Mouse (Mus musculus) midbrain, embryonic 15.5 days (tissue): ENCODE measurements at regions not wholly inside any gene's neighbourhood (a gene's known extent, or its start where the extent isn't known, plus 50 kb on each side); places are given as distances from the start of the nearest gene placed in this dataset.

ENCODE experiments used
- ATAC-seq: fragments of 200-750 bp; cut with Nextera tagmentation; replicated peaks from 2 replicates; pipeline ENCODE4 v1.8.0; 2017; ENCODE audit warnings: moderate TSS enrichment
- H3K27ac ChIP-seq: fragments of 300-500 bp; sonication (generic); 2 replicates; pipeline ENCODE4 v1.5.1; 2015; ENCODE audit warnings: mild to moderate bottlenecking, inconsistent platforms
- H3K27me3 ChIP-seq: fragments of 300-500 bp; sonication (generic); replicated peaks from 2 replicates; pipeline ENCODE4 v1.6.1; 2015; ENCODE audit warnings: inconsistent platforms
- H3K36me3 ChIP-seq: fragments of 300-500 bp; sonication (generic); replicated peaks from 2 replicates; pipeline ENCODE4 v1.6.1; 2015; ENCODE audit warnings: inconsistent platforms
- H3K4me1 ChIP-seq: fragments of 300-500 bp; sonication (generic); 2 replicates; pipeline ENCODE4 v1.6.1; 2015; ENCODE audit warnings: inconsistent platforms
- H3K4me2 ChIP-seq: fragments of 300-500 bp; sonication (generic); 2 replicates; pipeline ENCODE4 v1.6.1; 2015; ENCODE audit warnings: inconsistent platforms, mild to moderate bottlenecking, moderate library complexity
- H3K4me3 ChIP-seq: fragments of 300-500 bp; sonication (generic); 2 replicates; pipeline ENCODE4 v1.5.1; 2015; ENCODE audit warnings: mild to moderate bottlenecking, inconsistent platforms
- H3K9ac ChIP-seq: fragments of 300-500 bp; sonication (generic); 2 replicates; pipeline ENCODE4 v1.6.1; 2015; ENCODE audit warnings: mild to moderate bottlenecking, inconsistent platforms
- H3K9me3 ChIP-seq: fragments of 300-500 bp; sonication (generic); 2 replicates; pipeline ENCODE4 v1.6.1; 2016; ENCODE audit warnings: inconsistent platforms
- WGBS: fragments of 180-500 bp; shearing (Covaris S2); methylation state at CpG from one replicate; pipeline ENCODE4 v1.1.7; 2015; ENCODE audit warnings: mixed read lengths; 5-methylcytosine and 5-hydroxymethylcytosine counted together

DNA sequence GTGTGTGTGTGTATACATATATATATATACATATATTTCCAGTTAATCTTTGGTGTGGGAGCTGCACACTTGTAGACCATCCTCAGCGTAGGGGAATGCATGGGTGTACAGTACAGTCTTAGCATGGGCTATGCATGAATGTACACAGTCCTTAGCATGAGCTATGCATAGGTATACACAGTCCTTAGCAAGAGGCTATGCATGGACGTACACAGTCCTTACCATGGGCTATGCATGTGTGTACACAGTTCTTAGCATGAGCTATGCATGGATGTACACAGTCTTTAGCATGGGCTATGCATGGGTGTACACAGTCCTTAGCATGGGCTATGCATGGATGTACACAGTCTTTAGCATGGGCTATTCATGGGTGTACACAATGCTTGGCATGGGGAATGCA lies 70.5 kb downstream of the Rchy1 start:
- Histone ChIP-seq H3K4me3 (no peak overlapping the region), H3K36me3 (no peaks in the 10 kb centered on the region), H3K27ac (no peak overlapping the region), H3K4me2 (no peak overlapping the region), H3K9me3 (no peaks in the 10 kb centered on the region), H3K4me1 (no peaks in the 10 kb centered on the region), H3K9ac (no peak overlapping the region), H3K27me3 (no peaks in the 10 kb centered on the region)
- WGBS = 92% methylated on average over 2 of the region's 2 CpGs
- ATAC-seq = no peak

DNA sequence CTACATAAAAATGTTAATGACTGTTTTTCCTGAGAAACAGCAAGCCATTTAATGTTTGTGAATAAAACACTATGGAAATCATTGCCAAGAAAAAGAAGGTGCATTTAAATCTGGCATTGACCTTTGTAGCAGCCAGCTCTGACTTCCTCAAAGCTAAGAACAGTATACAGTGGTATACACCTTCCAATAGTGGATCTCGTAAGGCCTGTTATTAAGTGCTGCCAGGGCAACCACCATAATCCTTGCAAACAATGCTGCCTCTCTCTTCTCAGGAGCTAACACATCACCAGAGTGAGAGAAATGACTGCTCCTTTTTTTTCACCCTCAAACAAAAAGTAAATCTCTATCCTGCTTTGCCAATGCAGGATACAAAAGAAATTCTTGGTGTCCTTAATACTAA lies 81.1 kb downstream of the Rchy1 start:
- Histone ChIP-seq H3K27ac (no peak overlapping the region), H3K4me3 (no peak overlapping the region), H3K4me1 (no peaks in the 10 kb centered on the region), H3K9me3 (no peaks in the 10 kb centered on the region), H3K9ac (no peak overlapping the region), H3K4me2 (no peak overlapping the region), H3K36me3 (no peaks in the 10 kb centered on the region), H3K27me3 (no peaks in the 10 kb centered on the region)
- no peak for ATAC-seq
- WGBS = 50% methylated on average over 1 of the region's 1 CpGs

DNA sequence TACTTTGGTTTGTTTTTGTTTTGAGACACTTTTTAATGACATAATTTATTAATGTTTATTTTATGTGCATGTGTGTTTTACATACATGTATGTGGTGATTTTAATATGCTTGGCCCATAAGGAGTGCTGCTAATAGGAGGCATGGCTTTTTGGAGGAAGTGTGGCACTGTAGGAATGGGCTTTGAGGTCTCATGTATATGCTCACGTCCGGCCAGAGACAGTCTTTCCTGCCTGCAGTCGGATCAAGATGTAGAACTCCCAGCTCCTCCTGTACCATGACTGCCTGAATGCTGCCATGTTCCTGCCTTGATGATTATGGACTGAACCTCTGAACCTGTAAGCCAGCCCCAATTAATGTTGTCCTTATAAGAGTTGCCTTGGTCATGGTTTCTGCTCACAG lies 82.6 kb downstream of the Rchy1 start:
- 96% methylated on average over 3 of the region's 3 CpGs for WGBS
- ATAC-seq = no peak
- H3K36me3 ChIP-seq = no peaks in the 10 kb centered on the region
- no peak overlapping the region for H3K27ac ChIP-seq
- H3K9ac ChIP-seq = no peak overlapping the region
- H3K27me3 ChIP-seq = no peaks in the 10 kb centered on the region
- H3K4me2 ChIP-seq = no peak overlapping the region
- H3K4me1 ChIP-seq = no peaks in the 10 kb centered on the region
- no peak overlapping the region for H3K4me3 ChIP-seq
- H3K9me3 ChIP-seq = no peaks in the 10 kb centered on the region

DNA sequence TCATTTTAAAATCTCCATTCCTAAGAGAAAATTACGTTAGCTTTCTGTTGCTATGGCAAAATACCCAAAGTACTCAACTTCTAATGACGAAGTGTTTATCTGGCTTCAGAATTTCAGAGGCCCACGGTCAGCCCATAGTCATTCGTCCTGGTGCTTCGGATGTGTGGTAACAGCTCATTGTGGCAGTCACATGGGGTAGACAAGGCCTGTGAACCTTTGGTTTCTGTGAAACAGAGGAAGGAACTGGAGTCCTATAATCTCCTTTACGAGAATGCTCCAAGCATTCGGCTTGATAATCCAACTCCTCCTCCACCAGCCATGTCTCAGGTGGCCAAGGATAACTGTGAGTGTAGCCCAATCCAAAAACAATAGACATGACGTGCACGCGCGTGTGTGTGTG lies 84.2 kb downstream of the Rchy1 start:
- H3K4me1 ChIP-seq = no peaks in the 10 kb centered on the region
- no peaks in the 10 kb centered on the region for H3K27me3 ChIP-seq
- H3K36me3 ChIP-seq = no peaks in the 10 kb centered on the region
- H3K4me3 ChIP-seq = no peak overlapping the region
- 86% methylated on average over 11 of the region's 11 CpGs for WGBS
- ATAC-seq = no peak
- H3K4me2 ChIP-seq = no peak overlapping the region
- no peak overlapping the region for H3K27ac ChIP-seq
- no peaks in the 10 kb centered on the region for H3K9me3 ChIP-seq
- H3K9ac ChIP-seq = no peak overlapping the region

DNA sequence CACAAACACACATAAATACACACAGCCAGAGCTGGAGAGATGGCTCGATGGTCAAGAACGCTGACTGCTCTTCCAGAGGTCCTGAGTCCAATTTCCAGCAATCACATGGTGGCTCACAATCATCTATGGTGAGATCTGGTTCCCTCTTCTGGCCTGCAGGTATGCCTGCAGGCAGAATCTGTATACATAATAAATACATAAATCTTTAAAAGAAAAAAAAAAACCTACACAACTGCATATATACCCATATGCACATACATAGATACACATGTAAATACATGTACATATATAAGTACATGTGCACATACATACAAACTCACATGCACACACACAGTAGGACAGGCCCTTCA lies 86.2 kb downstream of the Rchy1 start:
- 83% methylated on average over 2 of the region's 2 CpGs for WGBS
- no peak overlapping the region for H3K4me3 ChIP-seq
- no peak for ATAC-seq
- no peaks in the 10 kb centered on the region for H3K27me3 ChIP-seq
- H3K9me3 ChIP-seq = no peaks in the 10 kb centered on the region
- no peak overlapping the region for H3K4me2 ChIP-seq
- H3K4me1 ChIP-seq = no peaks in the 10 kb centered on the region
- no peak overlapping the region for H3K27ac ChIP-seq
- H3K9ac ChIP-seq = no peak overlapping the region
- no peaks in the 10 kb centered on the region for H3K36me3 ChIP-seq

DNA sequence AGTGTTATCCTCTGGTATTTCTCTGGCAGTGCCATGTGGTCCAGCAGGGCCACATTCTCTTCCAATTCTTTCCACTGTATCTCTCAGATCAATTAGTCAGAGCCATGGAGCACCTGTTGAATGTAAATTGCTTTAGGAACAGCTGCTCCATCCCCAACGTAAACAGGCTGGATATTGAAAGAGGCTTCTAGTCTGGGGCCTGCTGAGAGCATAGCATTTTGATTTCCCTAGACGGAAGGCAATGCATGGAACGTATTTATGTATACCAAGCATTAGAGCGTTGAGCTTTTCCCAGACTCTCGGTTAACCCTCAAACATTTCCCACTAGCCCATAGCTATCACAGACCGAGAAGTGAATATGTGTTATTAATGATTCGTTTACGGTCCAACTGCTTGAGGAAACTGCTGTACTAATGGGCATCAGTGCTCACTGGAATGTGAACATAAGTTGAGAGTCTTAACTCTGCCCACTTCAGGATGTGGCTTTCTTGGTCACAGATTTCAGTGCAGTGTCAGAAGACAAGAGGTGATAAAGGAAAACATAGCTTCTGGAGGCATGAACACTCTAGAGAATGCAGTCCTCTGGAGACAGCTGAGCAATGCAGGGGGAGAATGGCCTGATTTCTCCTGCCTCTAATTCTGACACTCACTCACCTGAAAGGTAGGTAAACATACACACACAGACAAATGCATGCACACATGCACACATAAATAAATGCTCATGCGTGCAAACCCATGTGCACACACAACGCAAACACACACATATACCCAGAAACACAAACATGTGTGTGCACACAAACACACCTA lies 86.8 kb downstream of the Rchy1 start:
- Histone ChIP-seq H3K36me3 (no peaks in the 10 kb centered on the region), H3K9ac (no peak overlapping the region), H3K9me3 (no peaks in the 10 kb centered on the region), H3K4me1 (no peaks in the 10 kb centered on the region), H3K4me2 (no peak overlapping the region), H3K27ac (no peak overlapping the region), H3K4me3 (no peak overlapping the region), H3K27me3 (no peaks in the 10 kb centered on the region)
- 58% methylated on average over 10 of the region's 10 CpGs for WGBS
- peak; percentile 60 for ATAC-seq

DNA sequence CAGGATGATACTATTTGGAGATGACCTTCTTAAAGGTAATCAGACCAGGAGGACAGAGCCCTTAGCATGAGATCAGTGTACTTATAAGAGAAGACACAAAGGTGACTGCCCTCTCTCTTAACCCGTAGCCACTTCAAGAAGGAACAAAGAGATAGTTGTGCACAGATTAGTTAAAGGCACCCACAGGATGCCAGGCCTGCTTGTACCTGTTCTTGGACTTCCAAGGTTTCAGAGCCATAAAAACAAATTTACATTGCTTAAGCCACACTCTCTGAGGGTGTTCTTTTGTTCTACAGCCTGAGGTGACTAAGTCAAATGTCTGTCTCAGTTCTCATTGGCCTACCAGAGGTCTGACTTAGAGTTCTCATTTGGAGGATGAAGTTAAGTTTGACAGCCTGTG lies 90.1 kb downstream of the Rchy1 start:
- ATAC-seq = no peak
- Histone ChIP-seq H3K27me3 (no peaks in the 10 kb centered on the region), H3K4me2 (no peak overlapping the region), H3K4me1 (no peaks in the 10 kb centered on the region), H3K36me3 (no peaks in the 10 kb centered on the region), H3K9ac (no peak overlapping the region), H3K9me3 (no peaks in the 10 kb centered on the region), H3K4me3 (no peak overlapping the region), H3K27ac (no peak overlapping the region)
- 83% methylated on average over 1 of the region's 1 CpGs for WGBS

DNA sequence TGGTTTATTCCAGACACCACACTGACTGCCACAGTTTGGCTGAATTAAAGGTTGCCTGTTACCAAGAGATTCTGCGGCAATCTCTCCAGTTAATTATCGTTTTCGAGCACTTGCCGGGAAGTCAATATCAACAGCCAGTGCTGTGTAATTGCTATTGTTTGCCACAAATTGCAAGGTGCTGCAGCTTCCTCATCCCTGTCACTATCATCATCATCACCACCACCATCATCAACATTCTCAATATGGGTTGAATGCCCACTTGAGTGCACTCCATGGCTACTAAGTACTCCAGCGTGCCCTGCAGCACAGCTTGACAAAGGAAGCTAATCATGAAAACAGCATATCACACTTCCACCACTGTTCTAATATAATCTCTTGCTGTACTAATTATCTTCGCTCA lies 93.1 kb downstream of the Rchy1 start:
- 87% methylated on average over 6 of the region's 6 CpGs for WGBS
- no peaks in the 10 kb centered on the region for H3K9me3 ChIP-seq
- H3K4me3 ChIP-seq = no peak overlapping the region
- no peak overlapping the region for H3K9ac ChIP-seq
- ATAC-seq = no peak
- no peak overlapping the region for H3K27ac ChIP-seq
- no peaks in the 10 kb centered on the region for H3K36me3 ChIP-seq
- H3K4me2 ChIP-seq = no peak overlapping the region
- H3K27me3 ChIP-seq = no peaks in the 10 kb centered on the region
- no peaks in the 10 kb centered on the region for H3K4me1 ChIP-seq

DNA sequence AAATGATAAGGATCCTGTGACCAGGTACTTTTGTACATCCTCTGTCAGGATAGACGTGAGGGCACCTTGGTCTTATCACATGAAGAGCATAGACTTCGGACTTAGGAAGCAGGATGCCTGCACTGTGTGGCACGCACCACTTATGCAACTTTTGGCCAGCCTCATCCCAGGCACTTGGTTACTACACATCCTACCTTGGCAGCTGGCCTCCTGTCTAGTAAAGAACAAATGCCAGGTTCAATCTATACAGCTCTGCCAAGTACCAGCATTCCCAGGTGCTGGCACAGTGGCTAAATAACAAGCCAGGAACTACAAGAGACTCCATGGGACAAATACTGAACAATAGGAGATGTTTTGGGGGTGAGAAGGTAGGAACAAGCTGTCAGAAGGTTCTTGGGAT lies 96.7 kb downstream of the Rchy1 start:
- Histone ChIP-seq H3K4me1 (no peaks in the 10 kb centered on the region), H3K4me3 (no peak overlapping the region), H3K9ac (no peak overlapping the region), H3K36me3 (no peaks in the 10 kb centered on the region), H3K27ac (no peak overlapping the region), H3K9me3 (no peaks in the 10 kb centered on the region), H3K27me3 (no peaks in the 10 kb centered on the region), H3K4me2 (no peak overlapping the region)
- WGBS = 92% methylated on average over 3 of the region's 3 CpGs
- ATAC-seq = no peak

DNA sequence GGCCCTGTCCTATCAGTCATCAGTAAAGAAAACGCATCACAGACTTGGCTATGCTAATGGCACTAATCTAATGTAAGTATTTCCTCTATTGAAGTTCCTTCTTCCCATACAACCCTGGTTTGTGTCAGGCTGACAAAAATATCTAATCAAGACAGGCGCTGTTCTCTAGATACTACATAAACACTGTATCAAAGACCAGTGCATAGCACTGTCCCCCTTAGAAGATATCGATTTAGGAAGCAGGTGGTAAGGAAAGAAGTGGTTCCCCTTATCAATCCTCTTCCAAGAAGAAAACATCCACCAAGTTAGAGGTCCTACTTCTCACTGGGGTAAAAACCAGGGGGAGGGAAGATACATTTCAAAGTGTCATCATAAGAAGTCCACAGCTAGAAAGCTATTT lies 97.5 kb downstream of the Rchy1 start:
- H3K9me3 ChIP-seq = no peaks in the 10 kb centered on the region
- H3K4me1 ChIP-seq = no peaks in the 10 kb centered on the region
- H3K9ac ChIP-seq = no peak overlapping the region
- H3K36me3 ChIP-seq = no peaks in the 10 kb centered on the region
- 92% methylated on average over 3 of the region's 3 CpGs for WGBS
- H3K4me3 ChIP-seq = no peak overlapping the region
- H3K27me3 ChIP-seq = no peaks in the 10 kb centered on the region
- ATAC-seq = no peak
- H3K4me2 ChIP-seq = no peak overlapping the region
- H3K27ac ChIP-seq = no peak overlapping the region

DNA sequence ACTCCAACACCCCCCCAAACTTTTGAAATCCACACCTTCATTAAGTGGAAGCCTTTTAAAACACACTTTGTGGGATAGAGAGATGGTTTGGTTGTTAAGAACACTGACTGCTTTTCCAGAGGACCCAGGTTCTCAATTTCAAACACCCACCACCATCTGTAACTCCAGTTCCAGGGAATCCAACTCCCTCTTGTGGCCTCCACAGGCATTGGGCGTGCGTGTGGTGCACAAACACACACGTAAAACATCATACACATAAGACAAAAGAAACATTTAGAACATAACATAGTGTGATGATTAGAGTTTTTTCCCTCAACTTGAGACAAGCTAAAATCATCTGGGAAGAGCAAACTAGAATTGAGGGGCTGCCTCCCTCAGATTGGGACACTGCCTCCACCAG lies 100.0 kb downstream of the Rchy1 start:
- no peaks in the 10 kb centered on the region for H3K36me3 ChIP-seq
- H3K9ac ChIP-seq = no peak overlapping the region
- no peaks in the 10 kb centered on the region for H3K4me1 ChIP-seq
- no peaks in the 10 kb centered on the region for H3K27me3 ChIP-seq
- no peak overlapping the region for H3K4me3 ChIP-seq
- no peak for ATAC-seq
- WGBS = 98% methylated on average over 3 of the region's 3 CpGs
- H3K9me3 ChIP-seq = no peaks in the 10 kb centered on the region
- H3K27ac ChIP-seq = no peak overlapping the region
- H3K4me2 ChIP-seq = no peak overlapping the region

DNA sequence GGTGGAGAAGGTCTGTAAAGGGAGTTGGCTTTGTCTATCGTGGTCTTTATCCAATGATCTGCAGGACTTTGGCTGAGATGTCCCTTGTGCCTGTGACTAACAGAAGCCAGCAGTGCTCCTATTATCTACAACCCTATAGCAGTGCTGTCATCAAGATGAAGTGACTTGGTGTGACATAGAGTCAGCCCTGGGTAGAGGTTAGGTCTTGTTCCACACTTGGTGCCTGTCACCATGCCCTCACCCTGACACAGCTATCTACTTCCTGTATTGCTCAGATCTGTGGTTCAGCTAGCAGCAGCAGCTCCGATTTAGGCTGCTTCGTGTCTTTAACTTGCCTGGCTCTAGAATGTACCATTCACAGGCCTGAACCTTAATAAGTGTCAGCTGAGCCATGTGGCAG lies 100.6 kb downstream of the Rchy1 start:
- H3K4me2 ChIP-seq = no peak overlapping the region
- H3K4me1 ChIP-seq = no peaks in the 10 kb centered on the region
- no peak overlapping the region for H3K4me3 ChIP-seq
- H3K27me3 ChIP-seq = no peaks in the 10 kb centered on the region
- no peaks in the 10 kb centered on the region for H3K9me3 ChIP-seq
- H3K36me3 ChIP-seq = no peaks in the 10 kb centered on the region
- no peak overlapping the region for H3K9ac ChIP-seq
- 91% methylated on average over 3 of the region's 3 CpGs for WGBS
- no peak for ATAC-seq
- H3K27ac ChIP-seq = no peak overlapping the region

DNA sequence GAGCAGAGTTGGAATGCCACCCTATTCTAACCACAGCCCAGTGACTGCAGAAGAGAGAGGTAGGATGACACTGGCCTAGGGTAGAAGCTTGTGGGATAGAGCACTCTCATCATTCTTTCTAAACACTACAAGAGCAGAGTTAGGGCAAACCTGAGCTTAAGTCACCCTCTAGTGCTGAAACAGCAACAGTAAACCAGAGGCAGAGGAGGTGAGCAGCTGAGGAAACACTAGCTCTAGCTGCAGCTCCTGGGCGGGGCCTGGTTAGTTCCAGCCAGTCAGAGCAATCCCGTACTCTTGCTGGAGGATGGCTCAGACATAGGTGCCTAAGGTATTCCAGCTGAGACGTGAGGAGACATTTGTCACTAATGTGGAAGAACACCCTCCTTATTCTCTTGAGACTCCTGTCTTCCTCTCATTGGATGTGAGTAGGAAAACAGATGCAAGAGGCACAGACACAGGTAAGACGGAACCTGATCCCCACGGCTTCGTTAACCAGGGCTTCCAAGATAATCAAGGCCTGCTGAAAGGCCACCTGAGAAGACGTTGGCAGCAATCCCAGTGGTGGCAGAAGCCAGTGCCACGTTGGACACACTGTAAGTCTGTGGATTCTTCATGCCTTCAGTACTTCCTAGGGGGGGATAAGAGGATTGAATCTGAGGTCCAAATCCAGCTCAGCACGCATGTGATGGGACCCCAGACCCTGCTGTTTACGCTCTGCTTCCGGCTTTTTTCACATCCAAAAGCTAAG lies 101.3 kb downstream of the Rchy1 start:
- H3K9me3 ChIP-seq = no peaks in the 10 kb centered on the region
- 78% methylated on average over 11 of the region's 11 CpGs for WGBS
- no peak overlapping the region for H3K4me2 ChIP-seq
- ATAC-seq = no peak
- H3K27me3 ChIP-seq = no peaks in the 10 kb centered on the region
- no peak overlapping the region for H3K4me3 ChIP-seq
- no peaks in the 10 kb centered on the region for H3K4me1 ChIP-seq
- H3K36me3 ChIP-seq = no peaks in the 10 kb centered on the region
- H3K27ac ChIP-seq = no peak overlapping the region
- no peak overlapping the region for H3K9ac ChIP-seq
